Mouse (Mus musculus) frontal cortex, postnatal 36 days (tissue): ENCODE results near the gene Gm21679.
"Not testable (repeated sequence)": the region's sequence is repeated elsewhere in the genome, so short reads cannot be mapped to it uniquely, and the experiment has no call there.

ENCODE experiments used
- DNase-seq, 2 experiments: peaks; one replicate each; pipeline ENCODE4 v3.0.0; 2022; ENCODE audit warnings: low spot score in 2 of 2

Gm21679 gene

GRCm38 (mm10) chrY:29683270-29683669 is at the start of gene Gm21679:
Gm21679 (minus strand) TSS chrY:29683370.
- DNase-seq, result not testable (repeated sequence)
